9 mouse cellular contexts compared by ENCODE assay signal in the genomic region with DNA sequence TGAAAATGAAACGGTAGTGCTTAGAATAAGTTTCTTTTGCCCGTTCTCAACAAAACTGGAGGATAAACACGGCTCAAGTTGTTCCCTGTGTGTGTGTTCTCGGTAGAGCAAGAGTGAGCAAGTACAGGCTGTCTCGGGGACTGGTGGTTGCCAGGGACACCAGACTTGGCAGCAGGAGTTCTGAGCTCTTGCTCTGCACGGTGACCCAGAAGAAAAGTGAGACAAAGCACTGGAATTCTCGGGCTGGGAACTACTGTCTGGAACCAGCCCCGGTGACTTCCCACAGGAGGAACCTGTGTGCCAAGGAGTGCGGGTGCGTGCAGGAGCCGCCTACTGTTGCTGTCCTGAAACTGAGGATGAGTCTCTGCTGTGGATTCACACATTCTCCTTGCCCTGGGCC.
DNase-seq lines count a peak whose midpoint lies in the region; ATAC-seq and TF ChIP-seq lines count a peak whose summit lies in the region.
"Had no signal": no experiment of that assay in that cellular context is flagged by ENCODE, and none has a peak within 500 bp of the region (broad histone marks: within the 10 kb centered on the region; RNA-seq: fewer than 3 reads in every experiment).

No protein-coding gene starts in this region.

- no peaks in the 10 kb centered on the region for H3K36me3 ChIP-seq in heart, embryonic 13.5 days
- H3K36me3 ChIP-seq: midbrain, embryonic 12.5 days had no signal

- H3K4me1 ChIP-seq in heart, embryonic 13.5 days: peaks cover 28% of the 10 kb centered on the region

- no peaks in the 10 kb centered on the region for H3K27me3 ChIP-seq in heart, embryonic 13.5 days (replicated peaks)
- H3K27me3 ChIP-seq: midbrain, embryonic 12.5 days had no signal

- H3K9ac ChIP-seq in heart, embryonic 13.5 days: 0 out of 2 replicates have a peak overlapping the region, but pooled peaks have one; percentile 9
- H3K9ac ChIP-seq: midbrain, embryonic 12.5 days had no signal

- intact Hi-C loops in gastrocnemius, adult 2 months (cut with DNase I): no loop called here

- no peaks in the 10 kb centered on the region for H3K9me3 ChIP-seq in heart, embryonic 13.5 days
- H3K9me3 ChIP-seq: midbrain, embryonic 12.5 days had no signal

- DNase-seq in gastrocnemius, adult 2 months: peak; percentile 63
- no peak for DNase-seq in gastrocnemius, postnatal 10 days
- peak; percentile 58 to 68 for DNase-seq in adrenal gland, postnatal 36 days
- DNase-seq in kidney, postnatal 36 days: peak; percentile 42 to 51
- DNase-seq in lung, postnatal 36 days: peak; percentile 59
- DNase-seq in urinary bladder, postnatal 25 days (ENCODE audit: low spot score): no peak

- H3K4me2 ChIP-seq in heart, embryonic 13.5 days: no peak overlapping the region
- H3K4me2 ChIP-seq: midbrain, embryonic 12.5 days had no signal

- WGBS in heart, embryonic 13.5 days: 58% methylated on average over 11 of the region's 11 CpGs

- H3K27ac ChIP-seq in gastrocnemius, adult 2 months: no peak overlapping the region
- 0 out of 2 replicates have a peak overlapping the region, but pooled peaks have one; percentile 2 for H3K27ac ChIP-seq in heart, embryonic 13.5 days (replicated peaks)
- H3K27ac ChIP-seq: midbrain, embryonic 12.5 days had no signal

- H3K4me3 ChIP-seq in gastrocnemius, adult 2 months: no peak overlapping the region
- H3K4me3 ChIP-seq in heart, embryonic 13.5 days: no peak overlapping the region
- H3K4me3 ChIP-seq: midbrain, embryonic 12.5 days had no signal

- no peak for TF ChIP-seq CTCF in gastrocnemius, adult 2 months (IDR thresholded peaks at IDR 0.05)

- ATAC-seq in heart, embryonic 13.5 days (ENCODE audit: extremely low read depth, insufficient number of reproducible peaks, low FRiP score, low TSS enrichment): no peak
- ATAC-seq in erythroblast, adult 5-6 weeks (replicated peaks; ENCODE audit: low FRiP score, poor library complexity, severe bottlenecking): no peak

Comparison
In these comparisons a context has a peak if more than half of its experiments do, and no peak if none do; other contexts are left out.
1. DNase-seq: peak in gastrocnemius, adult 2 months (single experiment), adrenal gland, postnatal 36 days (2 of 2), kidney, postnatal 36 days (2 of 2) and lung, postnatal 36 days (single experiment); none in gastrocnemius, postnatal 10 days (single experiment) and urinary bladder, postnatal 25 days (single experiment).